Mouse (Mus musculus) neural tube, embryonic 13.5 days (tissue): ENCODE data around the gene Chd3. TPM values are rescaled to one million over a fixed set of nuclear protein-coding genes. Genes with fewer than 3 reads are reported as not detected.
A peak's percentile ranks its signal among the peaks of the same experiment; 100 is the strongest.

Experiments
- ATAC-seq: fragments of 200-750 bp; cut with Nextera tagmentation; 2 replicates; pipeline ENCODE4 v1.8.0; 2017; ENCODE audit warnings: low read depth, mild to moderate bottlenecking, moderate TSS enrichment, moderate library complexity
- H3K27ac ChIP-seq: fragments of 300-500 bp; sonication (generic); replicated peaks from 2 replicates; pipeline ENCODE4 v1.5.1; 2015; ENCODE audit warnings: moderate library complexity, mild to moderate bottlenecking, inconsistent platforms
- H3K27me3 ChIP-seq: fragments of 300-500 bp; sonication (generic); 2 replicates; pipeline ENCODE4 v1.6.1; 2015; ENCODE audit warnings: mild to moderate bottlenecking, inconsistent platforms
- H3K36me3 ChIP-seq: fragments of 300-500 bp; sonication (generic); 2 replicates; pipeline ENCODE4 v1.6.1; 2015; ENCODE audit warnings: mild to moderate bottlenecking, inconsistent platforms
- H3K4me1 ChIP-seq: fragments of 300-500 bp; sonication (generic); replicated peaks from 2 replicates; pipeline ENCODE4 v1.6.1; 2015; ENCODE audit warnings: inconsistent platforms
- H3K4me2 ChIP-seq: fragments of 300-500 bp; sonication (generic); 2 replicates; pipeline ENCODE4 v1.6.1; 2015; ENCODE audit warnings: inconsistent platforms, mild to moderate bottlenecking, moderate library complexity
- H3K4me3 ChIP-seq: fragments of 300-500 bp; sonication (generic); 2 replicates; pipeline ENCODE4 v1.5.1; 2015; ENCODE audit warnings: mild to moderate bottlenecking, inconsistent platforms
- H3K9ac ChIP-seq: fragments of 300-500 bp; sonication (generic); 2 replicates; pipeline ENCODE4 v1.6.1; 2015; ENCODE audit warnings: moderate library complexity, mild to moderate bottlenecking, inconsistent platforms
- H3K9me3 ChIP-seq: fragments of 300-500 bp; sonication (generic); 2 replicates; pipeline ENCODE4 v1.6.1; 2016; ENCODE audit warnings: inconsistent platforms
- WGBS: fragments of 180-500 bp; shearing (Covaris S2); methylation state at CpG from one replicate; pipeline ENCODE4 v1.1.7; 2015; 5-methylcytosine and 5-hydroxymethylcytosine counted together
- polyA plus RNA-seq: library from polyadenylated mRNA; unstranded; fragments of >200 nt; fragmentation: Nextera tagmentation; extraction: Ambion mirVana; gene quantifications from 2 replicates; pipeline ENCODE4 v1.2.1, GENCODE M21; 2015

Chd3 gene
- polyA plus RNA-seq, 1 experiment from 2014 or later, result 84.6 TPM

DNA sequence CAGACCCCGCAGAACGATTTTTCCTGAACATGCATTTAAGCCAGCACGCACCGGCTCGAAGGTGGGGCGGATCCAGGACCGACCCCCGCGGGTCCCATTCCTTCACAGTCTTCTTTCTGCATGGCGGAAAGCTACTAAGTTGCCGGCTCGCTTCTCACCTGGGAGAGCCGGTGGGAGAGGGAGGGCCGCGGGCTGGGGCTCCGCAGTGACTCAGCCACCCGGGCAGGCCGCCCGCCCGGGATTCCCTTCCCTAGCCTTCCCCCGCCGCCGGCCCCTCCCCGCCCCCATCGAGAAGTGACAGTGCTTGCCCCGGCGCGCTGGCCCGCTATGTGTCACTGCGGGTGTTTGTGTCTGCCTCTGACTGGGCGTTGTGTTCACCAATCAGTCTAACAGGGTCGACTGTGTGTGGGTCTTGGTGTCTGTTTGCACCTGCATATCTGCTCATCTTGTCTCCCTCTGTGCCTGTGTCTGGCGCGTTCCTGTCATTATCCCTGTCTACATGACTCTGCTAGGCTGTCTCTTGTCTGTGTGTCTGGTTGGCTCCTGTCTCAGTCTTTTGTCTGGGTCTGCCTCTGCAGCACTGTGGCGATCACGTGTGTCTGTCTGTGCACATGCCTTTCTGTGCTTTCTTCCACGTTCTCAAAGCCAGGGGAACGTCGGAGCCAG, 42.5 kb upstream of the Chd3 start:
- Histone ChIP-seq H3K9me3 (no peaks in the 10 kb centered on the region), H3K9ac (peak overlapping the region; percentile 100), H3K36me3 (peaks cover 33% of the 10 kb centered on the region), H3K4me1 (peaks cover 74% of the 10 kb centered on the region), H3K4me3 (peak overlapping the region; percentile 90), H3K27ac (peak overlapping the region; percentile 100), H3K4me2 (peak overlapping the region; percentile 96), H3K27me3 (no peaks in the 10 kb centered on the region)
- no peak for ATAC-seq
- WGBS, result under 1% methylated on average over 38 of the region's 39 CpGs

- Histone ChIP-seq H3K4me3 (peak overlapping the region; percentile 90), H3K4me2 (peak overlapping the region; percentile 96), H3K27ac (peak overlapping the region; percentile 100), H3K9ac (peak overlapping the region; percentile 100), H3K9me3 (no peaks in the 10 kb centered on the region), H3K36me3 (peaks cover 39% of the 10 kb centered on the region), H3K27me3 (no peaks in the 10 kb centered on the region), H3K4me1 (peaks cover 71% of the 10 kb centered on the region)
- WGBS, result under 1% methylated on average over 26 of the region's 26 CpGs
- ATAC-seq, result peak; percentile 42
Measured at GRCm38 (mm10) chr11:69411073-69411535, 41.9 kb upstream of the Chd3 start.

DNA sequence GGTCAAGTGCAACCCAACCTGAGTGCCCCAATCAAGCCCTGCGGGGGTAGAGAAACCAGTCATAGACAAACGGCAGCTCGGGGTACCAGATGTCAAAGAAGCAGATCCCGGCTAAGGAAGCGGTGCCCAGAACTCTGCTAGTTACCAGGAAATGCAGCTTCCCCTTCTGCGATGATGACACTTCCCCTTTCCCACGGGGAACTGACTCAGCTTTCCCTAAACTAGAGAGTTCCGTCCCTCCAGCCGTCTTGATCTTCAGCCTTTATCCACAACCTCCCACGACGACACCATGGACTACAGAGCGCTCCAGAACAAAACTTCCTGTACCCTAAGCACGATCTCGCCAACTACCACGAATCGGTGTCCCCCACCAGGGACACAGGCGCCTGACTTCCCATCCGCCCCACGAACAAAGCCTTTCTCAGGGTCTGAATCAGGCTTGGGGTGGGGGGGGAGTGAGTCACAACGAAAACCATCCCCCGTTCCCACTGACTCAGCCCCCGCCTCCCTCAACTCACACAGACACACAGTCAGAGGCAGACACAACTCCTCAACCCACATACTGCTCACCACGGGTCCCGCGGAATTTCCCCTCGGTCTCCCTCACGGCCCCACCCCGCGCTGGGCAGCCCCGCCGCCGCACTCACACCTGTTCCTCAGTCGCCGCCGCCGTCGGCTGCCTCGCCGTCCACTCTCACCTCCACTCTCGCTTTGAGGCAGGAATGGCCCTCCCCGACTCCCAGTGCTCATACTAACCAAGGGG, 41.3 kb upstream of the Chd3 start:
- Histone ChIP-seq H3K4me2 (peak overlapping the region; percentile 96), H3K4me1 (peaks cover 71% of the 10 kb centered on the region), H3K36me3 (peaks cover 45% of the 10 kb centered on the region), H3K27ac (peak overlapping the region; percentile 100), H3K9ac (peak overlapping the region; percentile 100), H3K4me3 (peak overlapping the region; percentile 90), H3K27me3 (no peaks in the 10 kb centered on the region), H3K9me3 (no peaks in the 10 kb centered on the region)
- ATAC-seq, result peak; percentile 8
- WGBS, result under 1% methylated on average over 41 of the region's 41 CpGs

DNA sequence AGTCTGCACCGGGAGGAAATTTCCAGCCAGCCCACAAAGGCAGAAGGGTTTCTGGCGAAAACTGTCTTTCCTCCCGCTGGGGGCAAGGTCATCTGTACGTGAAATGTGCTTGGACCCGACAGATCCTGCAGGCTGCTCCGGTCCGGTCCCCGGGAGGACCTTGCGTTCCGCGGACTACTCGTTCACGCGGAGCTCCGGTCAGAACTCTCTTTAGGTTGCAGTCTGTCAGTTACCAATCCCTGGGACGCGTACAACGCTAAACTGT, 40.8 kb upstream of the Chd3 start:
- ATAC-seq, result no peak
- Histone ChIP-seq H3K36me3 (peaks cover 50% of the 10 kb centered on the region), H3K9ac (peak overlapping the region; percentile 100), H3K27me3 (no peaks in the 10 kb centered on the region), H3K4me3 (peak overlapping the region; percentile 90), H3K4me1 (peaks cover 69% of the 10 kb centered on the region), H3K9me3 (no peaks in the 10 kb centered on the region), H3K27ac (peak overlapping the region; percentile 100), H3K4me2 (peak overlapping the region; percentile 96)
- WGBS, result under 1% methylated on average over 18 of the region's 18 CpGs

GRCm38 (mm10) chr11:69409378-69410044, 40.3 kb upstream of the Chd3 start:
- Histone ChIP-seq H3K27me3 (no peaks in the 10 kb centered on the region), H3K9ac (peak overlapping the region; percentile 100), H3K4me2 (peak overlapping the region; percentile 96), H3K27ac (peak overlapping the region; percentile 100), H3K9me3 (no peaks in the 10 kb centered on the region), H3K4me1 (peaks cover 64% of the 10 kb centered on the region), H3K36me3 (peaks cover 55% of the 10 kb centered on the region), H3K4me3 (peak overlapping the region; percentile 90)
- under 1% methylated on average over 46 of the region's 46 CpGs for WGBS
- peak; percentile 29 for ATAC-seq

DNA sequence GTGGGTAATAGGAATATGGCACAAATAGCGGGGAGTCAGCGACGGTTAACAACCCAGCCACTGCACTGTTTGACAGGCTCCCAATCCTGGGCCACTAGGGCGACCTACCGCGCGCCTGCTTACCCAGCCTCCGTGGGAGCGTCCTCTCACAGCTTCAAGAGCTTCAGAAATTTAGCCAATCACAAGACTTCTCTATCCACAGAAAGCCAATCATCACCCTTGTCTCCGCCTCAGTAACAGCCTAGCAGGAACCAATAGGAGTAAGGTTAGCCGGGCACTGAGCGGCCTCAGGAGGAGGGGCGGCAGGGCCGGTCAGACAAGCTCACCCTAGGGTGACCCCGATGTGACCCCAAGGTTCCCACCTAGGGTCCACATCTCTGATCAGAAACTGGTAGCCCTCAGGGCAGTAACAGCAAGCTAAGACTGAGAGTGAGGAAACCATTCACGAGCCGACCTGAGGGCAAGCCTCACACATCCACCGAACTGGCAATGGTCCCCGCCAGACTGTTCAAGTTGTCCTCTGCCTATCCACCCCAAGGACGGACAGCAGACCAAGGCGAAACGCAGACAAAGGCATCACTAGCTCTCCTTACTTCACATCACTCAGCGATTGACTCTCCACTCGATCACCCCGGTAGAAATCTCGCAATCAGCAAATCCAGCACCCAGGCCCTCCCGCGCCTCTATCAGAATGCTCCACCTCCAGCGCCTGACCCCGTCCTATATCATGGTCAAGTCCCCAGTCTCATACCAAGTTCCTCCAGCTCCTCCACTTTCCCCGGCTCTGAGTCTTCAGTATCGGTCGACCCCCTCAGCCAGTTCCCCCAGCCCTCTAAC, 39.6 kb upstream of the Chd3 start:
- Histone ChIP-seq H3K9ac (peak overlapping the region; percentile 100), H3K4me2 (peak overlapping the region; percentile 96), H3K36me3 (peaks cover 62% of the 10 kb centered on the region), H3K27me3 (no peaks in the 10 kb centered on the region), H3K4me1 (peaks cover 56% of the 10 kb centered on the region), H3K9me3 (no peaks in the 10 kb centered on the region), H3K27ac (peak overlapping the region; percentile 100), H3K4me3 (peak overlapping the region; percentile 90)
- WGBS, result under 1% methylated on average over 33 of the region's 33 CpGs
- peak; percentile 55 for ATAC-seq

DNA sequence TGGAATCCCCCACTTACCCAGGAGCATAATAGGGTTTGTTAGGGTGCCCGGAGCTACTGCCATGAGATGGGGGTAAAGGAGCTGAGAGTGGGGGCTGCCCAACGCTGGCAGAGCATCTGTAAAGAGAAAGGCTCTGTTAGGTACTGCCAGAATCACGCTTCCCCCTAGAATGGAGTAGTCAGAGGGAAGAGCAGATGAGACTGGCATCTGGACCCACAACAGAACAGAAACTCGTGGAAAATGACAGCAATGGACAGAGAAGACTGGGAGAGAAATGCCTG, 38.5 kb upstream of the Chd3 start:
- ATAC-seq, result no peak
- peaks cover 65% of the 10 kb centered on the region for H3K36me3 ChIP-seq
- H3K9ac ChIP-seq, result peak overlapping the region; percentile 100
- no peaks in the 10 kb centered on the region for H3K9me3 ChIP-seq
- H3K4me2 ChIP-seq, result peak overlapping the region; percentile 96
- 91% methylated on average over 4 of the region's 4 CpGs for WGBS
- no peaks in the 10 kb centered on the region for H3K27me3 ChIP-seq
- no peak overlapping the region for H3K27ac ChIP-seq
- peak overlapping the region; percentile 90 for H3K4me3 ChIP-seq
- peaks cover 46% of the 10 kb centered on the region for H3K4me1 ChIP-seq

- Histone ChIP-seq H3K9ac (peak overlapping the region; percentile 100; the same call in 1 of the 2 replicates), H3K27ac (no peak overlapping the region), H3K4me3 (no peak overlapping the region), H3K4me1 (peaks cover 40% of the 10 kb centered on the region), H3K36me3 (peaks cover 66% of the 10 kb centered on the region), H3K4me2 (no peak overlapping the region), H3K27me3 (no peaks in the 10 kb centered on the region), H3K9me3 (no peaks in the 10 kb centered on the region)
- no peak for ATAC-seq
- WGBS, result 88% methylated on average over 16 of the region's 16 CpGs
Measured at GRCm38 (mm10) chr11:69406867-69407723, 37.9 kb upstream of the Chd3 start.

DNA sequence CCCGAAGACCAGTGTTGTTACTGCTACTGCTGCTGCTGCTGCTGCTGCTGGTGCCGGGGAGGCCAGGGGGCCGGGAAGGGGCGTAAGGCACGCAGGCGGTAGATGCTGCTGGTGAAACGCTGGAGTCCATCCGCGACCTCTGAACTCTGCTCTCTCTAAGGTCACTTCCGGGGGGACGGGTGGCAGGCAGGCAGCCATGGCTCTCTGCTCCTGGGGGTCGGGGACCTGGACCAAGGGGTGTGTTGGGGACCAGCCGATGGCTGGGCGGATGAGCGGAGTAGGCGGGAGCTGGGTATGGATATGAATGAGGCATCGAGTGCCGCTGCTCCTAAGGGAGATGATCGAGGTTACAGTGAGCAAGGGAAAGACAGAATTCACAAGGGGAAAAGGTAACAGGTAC, 37.1 kb upstream of the Chd3 start:
- no peak overlapping the region for H3K4me3 ChIP-seq
- no peaks in the 10 kb centered on the region for H3K27me3 ChIP-seq
- H3K27ac ChIP-seq, result no peak overlapping the region
- WGBS, result 89% methylated on average over 19 of the region's 19 CpGs
- peaks cover 37% of the 10 kb centered on the region for H3K4me1 ChIP-seq
- H3K9me3 ChIP-seq, result no peaks in the 10 kb centered on the region
- H3K4me2 ChIP-seq, result no peak overlapping the region
- no peak overlapping the region for H3K9ac ChIP-seq
- no peak for ATAC-seq
- H3K36me3 ChIP-seq, result peaks cover 68% of the 10 kb centered on the region

GRCm38 (mm10) chr11:69405397-69406200, 36.4 kb upstream of the Chd3 start:
- WGBS, result 89% methylated on average over 24 of the region's 24 CpGs
- H3K4me3 ChIP-seq, result no peak overlapping the region

More at GRCm38 (mm10) chr11:69405397-69406200, 36.4 kb upstream of the Chd3 start:
- H3K36me3 ChIP-seq, result peaks cover 75% of the 10 kb centered on the region
- H3K4me2 ChIP-seq, result no peak overlapping the region
- H3K27ac ChIP-seq, result no peak overlapping the region
- H3K4me1 ChIP-seq, result peaks cover 38% of the 10 kb centered on the region
- no peaks in the 10 kb centered on the region for H3K9me3 ChIP-seq
- no peak for ATAC-seq
- H3K9ac ChIP-seq, result no peak overlapping the region
- H3K27me3 ChIP-seq, result peaks cover 5% of the 10 kb centered on the region
